Mouse (Mus musculus) heart, postnatal 10 days (tissue): ENCODE results near the gene Fmo6. TPM values are rescaled to one million over a fixed set of nuclear protein-coding genes. Genes with fewer than 3 reads are reported as not detected.
A peak's percentile ranks its signal among the peaks of the same experiment; 100 is the strongest.

Source experiments
- DNase-seq, 2 experiments: peaks; one replicate each; pipeline ENCODE4 v3.0.0; 2021
- intact Hi-C: fragments of 180-260 bp; cut with DNase I; formaldehyde crosslinking; loops from one replicate; pipeline ENCODE4 v1.15.1; 2025
- total RNA-seq, 2 experiments: library from RNA; stranded (reverse); gene quantifications; 2 replicates each; pipeline ENCODE4 v1.2.3; 2021

The Fmo6 gene
- total RNA-seq, 2 experiments from 2014 or later, result not detected

DNA sequence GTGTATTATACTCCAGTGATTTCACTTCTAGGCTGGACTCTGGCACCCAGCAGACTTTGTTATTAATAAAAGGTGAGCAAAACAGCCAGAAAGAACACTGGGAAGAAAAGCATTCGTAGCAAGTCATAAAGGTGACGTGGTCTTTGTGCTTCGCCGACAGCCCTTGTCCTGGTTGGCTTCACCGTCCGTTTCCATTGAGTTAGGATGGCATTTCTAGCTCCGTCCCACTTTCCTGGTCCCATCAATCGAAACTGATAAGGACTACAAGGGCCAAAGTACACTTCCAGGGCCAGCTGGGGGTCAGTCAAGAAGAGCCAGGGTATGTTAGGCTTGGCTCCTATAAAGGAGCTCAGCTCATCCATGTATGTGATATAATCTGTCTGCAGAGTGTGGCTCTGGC lies 20.7 kb downstream of the Fmo6 start:
- intact Hi-C loops, result no loop called here

DNA sequence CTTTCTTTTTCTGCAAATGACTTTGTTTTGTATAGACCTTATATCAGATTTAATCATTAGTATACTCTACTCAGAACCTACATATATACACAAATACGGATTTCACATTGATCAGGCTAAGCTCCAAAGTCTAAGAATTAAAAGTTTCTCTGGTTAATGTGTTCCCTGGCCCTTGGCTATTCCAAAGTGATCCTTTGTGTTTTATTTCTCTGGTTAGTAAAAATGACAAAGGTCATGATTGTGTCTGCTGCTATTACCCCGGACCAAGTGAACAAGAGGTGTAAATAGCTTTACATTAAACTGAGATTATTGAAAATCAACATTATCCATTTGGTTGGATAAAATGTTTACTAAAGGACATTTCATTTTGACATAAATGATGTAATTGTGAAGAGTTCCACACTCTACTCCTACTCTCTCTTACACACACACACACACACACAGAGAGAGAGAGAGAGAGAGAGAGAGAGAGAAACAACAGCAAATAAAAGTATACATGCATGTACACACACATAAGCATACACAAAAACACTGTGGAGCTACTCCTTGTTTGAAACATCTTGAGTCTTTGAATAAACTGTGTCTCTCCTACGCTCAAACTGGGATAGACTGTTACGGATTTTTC lies 22.3 kb downstream of the Fmo6 start:
- intact Hi-C loops, result no loop called here
- no peak for DNase-seq

More for the DNA sequence above, 20.7 kb downstream of the Fmo6 start:
- DNase-seq, result no peak

DNA sequence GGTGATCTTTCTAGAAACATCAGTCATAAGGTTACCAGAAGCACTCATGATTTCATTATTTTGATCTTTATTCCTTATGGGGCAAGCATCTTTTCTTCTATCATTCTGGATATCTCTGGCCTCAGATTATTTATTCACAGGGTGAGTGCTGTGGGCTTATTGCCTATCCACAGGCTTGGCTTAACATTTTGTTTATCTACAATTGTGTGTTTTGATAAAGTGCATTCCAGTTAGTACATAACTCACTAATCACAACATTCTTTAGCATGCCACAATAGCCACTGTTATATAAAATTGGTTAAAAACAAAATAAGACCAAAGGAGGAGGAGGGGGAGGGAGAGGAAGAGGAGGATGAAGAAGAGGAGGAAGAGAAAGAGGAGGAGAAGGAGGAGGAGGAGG lies 25.2 kb downstream of the Fmo6 start:
- DNase-seq, result no peak
- intact Hi-C loops, result no loop called here

DNA sequence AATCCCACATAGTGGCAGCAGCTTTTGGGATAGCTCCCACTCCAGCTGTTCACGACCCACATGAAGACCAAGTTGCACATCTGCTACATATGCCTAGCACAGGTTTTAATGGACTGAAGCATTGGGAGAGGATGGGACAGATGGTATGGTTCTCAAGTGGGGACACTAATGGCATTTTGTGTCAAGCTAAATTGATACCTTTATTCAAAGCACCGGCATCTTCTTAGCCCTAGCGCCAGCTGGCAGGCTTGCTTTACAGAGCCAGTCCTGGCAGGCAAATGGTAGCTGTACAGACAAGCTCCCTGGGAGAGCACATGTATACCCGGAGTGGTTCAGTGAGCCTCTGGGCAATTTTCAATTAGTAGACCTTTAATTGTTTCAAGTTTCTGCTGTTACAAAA lies 35.4 kb downstream of the Fmo6 start:
- DNase-seq, result no peak
- intact Hi-C loops, result no loop called here

DNA sequence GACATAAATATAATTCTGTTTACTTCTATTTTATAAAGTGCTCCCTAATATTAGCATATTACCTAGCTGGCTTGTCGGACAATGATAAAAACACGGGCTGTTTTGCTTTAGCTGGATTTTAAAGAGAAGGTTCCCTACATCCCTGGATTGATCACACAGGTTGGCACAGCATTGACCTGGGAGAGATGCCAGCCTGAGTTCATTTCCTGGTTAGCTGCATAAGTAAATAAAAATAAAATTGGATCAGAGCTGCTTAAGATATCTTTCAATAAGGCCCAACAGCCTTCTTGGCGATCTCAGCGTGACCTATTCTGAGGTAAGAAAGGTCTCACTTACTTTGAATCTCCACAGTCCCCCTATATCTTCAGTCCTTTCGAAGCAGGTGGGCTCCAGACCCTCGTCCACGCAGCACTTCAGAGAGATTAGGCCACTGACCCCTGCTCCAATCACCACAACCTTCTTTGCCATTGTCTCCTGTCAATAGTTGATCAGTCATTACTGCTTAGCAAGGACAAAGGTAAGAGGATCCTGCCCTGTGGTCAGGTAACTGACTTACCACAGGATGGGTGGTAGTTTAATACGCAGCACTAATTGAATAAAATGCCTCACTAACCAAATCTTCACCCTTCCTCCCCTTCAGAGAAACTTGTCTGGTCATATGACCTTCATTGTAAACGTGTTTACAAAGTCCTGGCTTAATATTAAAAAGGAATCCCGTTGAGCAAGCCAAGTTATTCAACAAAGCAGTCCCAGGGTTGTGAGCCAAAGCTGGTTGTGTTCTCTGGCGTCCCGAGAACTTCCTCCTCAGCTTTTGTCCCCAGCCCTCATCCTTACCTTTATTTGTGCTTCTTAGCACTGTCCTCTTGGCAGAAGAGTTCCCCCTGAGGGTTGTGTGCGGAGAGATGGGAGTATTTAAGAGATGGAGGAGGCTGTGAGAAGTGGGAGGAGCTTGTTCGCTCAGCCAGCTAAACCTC lies 39.2 kb downstream of the Fmo6 start, which contains the start of gene Fmo2:
TSS of gene Fmo2 (minus strand) at position 889 of the 974 bp plus-strand sequence.
- intact Hi-C loops, result loop anchor here (5.0 kb wide), 1 partner anchor 159 kb away; no protein-coding TSS in a partner anchor
- peak; percentile 28 to 34 for DNase-seq

DNA sequence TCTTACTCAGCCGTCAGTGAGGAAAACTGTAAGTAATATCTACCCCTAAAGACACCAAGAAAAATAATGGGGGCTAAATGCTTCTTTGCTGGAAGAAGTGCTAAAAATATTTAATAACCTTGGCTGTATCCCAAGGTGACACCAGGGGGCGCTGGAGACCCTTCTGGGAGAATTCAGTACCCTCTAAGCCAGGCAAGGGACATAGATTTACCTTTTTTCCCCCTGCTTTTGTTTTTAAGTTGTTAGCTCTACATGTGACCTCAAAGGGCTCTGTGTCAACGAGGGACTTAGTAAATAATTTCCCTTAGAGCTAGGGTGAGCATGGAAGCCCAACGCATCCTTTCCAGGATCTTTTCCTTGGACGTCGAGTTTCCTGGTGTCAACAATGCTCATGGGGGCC lies 41.4 kb downstream of the Fmo6 start:
- intact Hi-C loops, result loop anchor here (1.0 to 5.0 kb wide), 2 partner anchors 161 to 174 kb away; no protein-coding TSS in a partner anchor
- peak; percentile 71 to 84 for DNase-seq

DNA sequence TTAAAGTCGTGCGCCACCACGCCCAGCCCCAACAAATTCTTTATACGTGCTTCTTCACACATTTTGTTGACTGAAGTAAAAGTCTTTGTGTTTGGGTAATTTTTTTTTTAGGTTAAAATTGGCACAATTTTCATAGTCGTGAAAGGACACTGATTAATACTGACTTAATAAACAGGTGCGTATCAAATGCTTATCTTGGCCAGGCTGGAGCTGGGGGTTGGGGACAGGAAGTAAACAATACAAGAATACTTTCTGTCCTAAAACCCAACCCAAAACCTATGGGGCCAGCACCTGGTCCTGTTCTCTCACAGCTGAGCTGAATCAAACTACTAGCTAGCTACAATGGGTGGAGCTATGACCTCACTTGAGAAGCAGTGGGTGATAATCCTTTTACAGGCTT lies 44.3 kb downstream of the Fmo6 start:
- no peak for DNase-seq
- intact Hi-C loops, result loop anchor here (5.0 kb wide), 1 partner anchor 76 kb away; no protein-coding TSS in a partner anchor

DNA sequence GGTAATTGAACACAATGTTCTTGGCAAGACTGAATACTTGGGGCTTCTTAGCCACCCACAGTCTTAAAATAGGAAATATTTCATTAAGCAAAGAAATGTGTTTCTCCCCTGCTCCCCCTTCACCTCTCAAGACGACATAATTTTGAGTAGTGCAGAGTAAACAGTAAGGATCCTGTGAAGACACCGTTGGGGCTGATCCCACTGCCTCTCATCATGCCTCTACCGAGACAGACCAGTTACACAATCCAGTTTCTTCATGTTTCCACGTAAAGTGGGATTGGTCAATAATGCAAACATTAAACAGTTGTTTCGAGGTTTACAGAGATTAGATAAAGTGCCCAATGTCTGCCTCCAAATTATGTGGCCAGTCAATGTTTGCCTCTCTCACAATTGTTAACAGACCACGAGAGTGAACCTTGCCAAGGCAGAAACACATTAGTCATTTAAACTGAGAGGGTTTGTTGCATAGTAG lies 45.3 kb downstream of the Fmo6 start:
- intact Hi-C loops, result loop anchor here (5.0 kb wide), 1 partner anchor 75 kb away; no protein-coding TSS in a partner anchor
- DNase-seq, result peak in 1 of 2 experiments; percentile 11

DNA sequence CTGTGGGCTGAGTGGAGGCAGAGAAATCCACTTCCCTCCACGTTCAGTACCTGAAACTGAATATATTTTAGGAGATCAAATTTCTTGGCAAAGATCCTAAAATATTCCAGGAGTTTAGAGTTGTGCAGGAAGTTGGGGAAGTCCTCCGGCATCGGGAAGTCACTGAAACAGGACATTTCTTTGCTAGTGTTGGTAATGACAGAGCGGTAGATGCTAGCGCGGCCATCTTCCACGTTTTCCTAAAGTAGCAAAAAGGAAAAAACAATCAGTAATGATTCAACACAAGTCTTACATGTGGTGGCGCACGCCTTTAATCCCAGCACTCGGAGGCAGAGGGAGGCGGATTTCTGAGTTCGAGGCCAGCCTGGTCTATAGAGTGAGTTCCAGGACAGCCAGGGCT lies 48.7 kb downstream of the Fmo6 start:
- no peak for DNase-seq
- intact Hi-C loops, result no loop called here

DNA sequence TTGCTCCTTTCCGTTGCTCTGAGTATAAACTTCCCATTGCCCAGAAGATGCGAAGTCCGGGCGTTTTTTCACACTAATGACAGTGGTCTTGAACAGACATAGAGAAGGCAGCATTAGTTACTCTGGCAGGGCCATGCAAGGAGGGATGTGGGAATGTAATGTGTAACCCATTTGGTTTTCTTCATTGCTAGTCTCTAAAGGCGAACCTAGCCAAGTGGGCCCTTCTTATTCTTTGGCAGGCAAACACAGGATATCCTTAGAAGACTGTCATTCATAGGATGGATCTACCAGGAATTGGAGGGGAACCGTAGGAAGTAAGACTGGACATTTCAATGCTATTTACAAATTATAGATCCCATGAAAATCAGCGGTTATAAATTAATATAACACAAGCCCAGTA lies 49.7 kb downstream of the Fmo6 start:
- DNase-seq, result no peak
- intact Hi-C loops, result no loop called here

DNA sequence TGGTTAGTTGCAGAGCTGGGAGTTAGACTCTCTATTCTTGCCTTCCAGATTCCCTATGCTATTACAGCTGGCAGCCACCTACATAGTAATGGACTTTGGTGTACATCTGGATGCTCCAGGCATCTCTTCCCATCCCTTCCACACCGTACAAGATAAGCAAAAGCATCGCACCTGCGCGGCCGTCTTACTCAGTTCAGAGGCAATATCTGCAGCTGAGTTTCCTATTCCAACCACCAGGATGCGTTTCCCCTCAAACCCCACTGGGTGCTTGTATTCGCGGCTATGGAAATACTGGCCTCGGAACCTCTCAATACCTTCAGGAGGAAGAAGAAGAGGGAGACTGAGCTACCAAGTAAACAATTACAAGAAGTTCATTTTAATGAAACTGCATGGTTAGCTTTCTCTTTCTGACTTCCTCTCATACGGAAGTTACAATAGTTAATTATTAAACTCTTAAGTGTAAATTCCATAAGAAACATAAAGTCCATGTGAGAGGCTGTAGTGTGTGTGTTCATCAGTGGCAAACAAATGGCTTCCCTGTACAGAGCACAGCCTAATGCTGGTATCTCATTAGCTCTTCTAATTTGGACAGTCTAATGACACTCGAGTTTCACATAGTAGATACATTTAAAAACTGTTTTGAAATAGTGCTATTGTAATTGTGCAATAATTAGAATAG lies 51.0 kb downstream of the Fmo6 start:
- intact Hi-C loops, result no loop called here
- DNase-seq, result no peak

DNA sequence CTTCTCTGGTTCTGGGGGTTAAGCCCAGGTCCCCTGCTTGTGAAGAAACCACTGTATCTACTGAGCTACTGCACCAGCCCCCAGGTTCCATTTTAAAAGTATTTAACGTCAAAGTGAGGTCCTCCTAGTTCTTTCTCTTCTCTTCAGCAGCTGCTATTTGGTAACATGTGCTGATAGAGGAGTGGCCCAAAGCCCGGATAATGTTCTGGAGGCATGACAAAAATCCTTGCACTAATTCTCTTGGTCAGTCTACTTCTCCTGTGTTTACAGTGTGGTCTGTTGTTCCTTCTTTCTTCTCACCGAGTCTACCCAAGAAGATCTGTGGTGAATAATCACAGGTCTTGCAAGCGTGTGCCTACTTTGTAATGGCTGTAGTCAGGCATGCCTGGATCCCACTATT lies 54.6 kb downstream of the Fmo6 start:
- intact Hi-C loops, result no loop called here
- DNase-seq, result peak; percentile 48 to 49

DNA sequence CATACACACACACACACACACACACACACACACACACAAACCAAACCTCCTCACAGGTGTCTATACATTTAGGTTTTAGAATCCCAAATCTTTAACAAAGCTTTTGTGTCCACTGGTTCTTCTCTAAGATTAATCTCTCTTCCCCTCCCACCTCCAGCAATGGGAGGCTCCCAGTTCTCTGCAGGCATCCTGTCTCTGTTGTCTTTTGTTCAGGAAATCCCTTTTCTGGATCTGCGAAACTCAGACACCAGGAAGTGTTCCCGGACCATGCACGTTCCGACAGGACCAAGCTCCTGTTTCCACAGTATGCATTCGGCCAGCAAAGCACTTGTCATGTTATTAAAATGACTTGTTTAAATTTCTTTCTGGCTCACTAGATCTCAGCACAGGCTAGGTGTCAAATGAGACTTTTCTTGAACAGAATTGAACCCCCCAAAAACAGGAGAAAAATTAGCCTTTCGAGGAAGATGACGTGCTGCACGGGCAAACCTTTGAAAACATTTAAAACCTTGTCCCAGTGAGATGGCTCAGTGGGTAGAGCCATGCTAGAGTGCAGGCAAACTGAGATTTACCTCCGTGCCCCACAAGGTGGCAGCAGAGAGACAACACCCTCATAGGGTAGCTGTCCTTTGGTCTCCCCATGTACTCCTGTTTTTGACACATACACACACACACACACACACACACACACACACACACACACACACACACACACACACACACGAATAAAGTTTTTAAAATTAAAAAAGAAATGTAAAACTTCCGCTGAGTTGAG lies 57.5 kb downstream of the Fmo6 start:
- DNase-seq, result peak; percentile 52 to 69
- intact Hi-C loops, result no loop called here

DNA sequence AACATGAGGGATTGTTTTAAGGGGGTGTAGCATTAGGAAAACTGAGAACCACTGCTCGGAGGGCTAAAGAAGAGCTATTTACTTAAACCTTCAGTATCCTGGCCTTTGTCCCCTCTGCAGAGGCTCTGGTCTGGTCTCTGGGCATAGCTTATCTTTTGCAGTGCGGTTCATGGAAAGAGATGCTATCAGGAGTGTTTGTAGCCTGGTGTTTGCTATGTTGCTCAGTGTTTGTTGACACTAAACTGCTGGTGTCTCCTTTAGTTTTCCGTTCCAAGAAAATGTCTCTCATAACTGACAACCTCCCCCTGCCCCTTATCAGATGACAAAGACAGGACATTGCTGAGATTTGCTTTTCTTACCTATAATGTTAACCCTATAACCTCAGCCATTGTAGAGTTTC lies 62.2 kb downstream of the Fmo6 start:
- intact Hi-C loops, result no loop called here
- DNase-seq, result no peak

DNA sequence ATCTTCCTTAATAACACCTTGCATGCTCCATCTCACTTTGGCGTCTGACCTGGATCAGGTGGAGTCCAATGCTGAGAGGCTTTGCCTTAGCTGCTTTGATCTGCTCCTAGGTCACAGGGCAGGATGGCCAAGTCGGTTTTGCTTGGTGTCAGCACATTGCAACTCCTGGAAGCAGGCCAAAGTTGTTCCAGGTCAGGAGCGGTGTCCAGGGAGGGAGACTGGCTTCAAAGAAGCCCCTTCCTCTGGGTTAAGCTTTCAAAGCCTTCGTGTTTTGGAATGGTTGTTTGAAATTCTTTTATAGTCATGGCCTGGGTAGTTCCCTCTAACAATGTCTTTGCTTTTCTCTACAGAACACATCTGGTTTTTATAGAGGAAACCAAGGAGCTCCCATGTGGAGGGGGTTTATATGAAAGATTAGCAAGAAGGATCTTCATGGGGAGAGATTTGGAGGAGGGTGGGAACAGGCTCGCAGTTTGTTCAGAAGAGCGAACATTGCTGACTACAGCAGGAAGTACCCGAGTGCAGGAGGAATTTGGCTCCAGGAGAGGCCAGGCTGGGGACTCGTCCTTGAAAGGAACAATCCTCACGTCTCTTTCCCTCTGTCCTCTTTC lies 65.5 kb downstream of the Fmo6 start:
- intact Hi-C loops, result no loop called here
- no peak for DNase-seq

DNA sequence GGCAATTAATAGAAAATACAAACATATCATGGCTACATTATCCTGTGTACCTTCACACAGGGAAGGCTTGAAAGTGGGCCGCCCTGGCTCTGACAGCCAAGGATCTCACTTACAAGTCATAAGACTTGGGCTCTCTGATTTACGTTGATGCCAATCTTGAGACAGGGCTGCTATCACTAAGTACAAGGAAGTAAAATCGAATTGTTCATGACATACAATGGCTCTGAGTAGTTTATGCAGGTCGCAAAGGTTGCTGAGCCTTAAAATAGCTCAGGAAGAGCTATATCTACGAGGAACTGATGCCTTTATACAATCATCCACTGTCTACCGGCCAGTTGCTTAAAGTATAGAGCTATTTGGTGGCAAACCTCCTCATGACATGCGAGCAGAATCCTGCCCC lies 66.3 kb downstream of the Fmo6 start:
- intact Hi-C loops, result no loop called here

DNA sequence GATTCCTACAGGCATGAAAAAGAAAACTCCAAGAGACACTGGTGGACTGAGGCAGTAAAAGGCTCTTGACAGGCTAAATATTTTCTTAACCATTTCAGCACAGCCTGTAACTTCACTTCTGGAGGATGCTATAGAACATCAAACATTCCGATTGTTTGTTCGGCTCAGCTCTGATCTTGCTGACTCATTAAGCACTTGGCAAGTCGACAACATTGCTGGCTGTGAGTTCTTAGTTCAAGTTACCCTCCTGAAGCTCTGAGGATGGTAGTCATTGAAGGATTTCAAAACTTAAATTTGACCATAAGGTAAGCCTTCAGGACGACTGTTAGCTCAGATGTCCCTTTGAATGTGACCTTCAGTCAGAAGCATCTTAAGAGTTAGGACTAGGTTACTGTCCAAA lies 69.9 kb downstream of the Fmo6 start:
- intact Hi-C loops, result no loop called here
- DNase-seq, result no peak

More for the DNA sequence above, 66.3 kb downstream of the Fmo6 start:
- no peak for DNase-seq
